Mouse (Mus musculus) CH12.LX (cell line): ENCODE measurements around the gene Dhx40. TPM values are rescaled to one million over a fixed set of nuclear protein-coding genes. Genes with fewer than 3 reads are reported as not detected.
"Not testable (repeated sequence)": the region's sequence is repeated elsewhere in the genome, so short reads cannot be mapped to it uniquely, and the experiment has no call there.

Source experiments
- DNase-seq: peaks from one replicate; pipeline ENCODE4 v3.0.0-alpha.2; 2013; ENCODE audit errors: extremely low read depth
- H3K27ac ChIP-seq: 2 replicates; pipeline ENCODE4 v1.5.1; 2012; ENCODE audit warnings: low read depth, mild to moderate bottlenecking, control low read depth, moderate library complexity; ENCODE audit not compliant: insufficient read depth
- H3K27me3 ChIP-seq: replicated peaks from 2 replicates; pipeline ENCODE3; 2012; ENCODE audit warnings: inconsistent platforms
- H3K36me3 ChIP-seq, 2 experiments: replicated peaks in 1 of 2; 2 replicates each; pipeline versions ENCODE3 to v1.6.1; 2012; ENCODE audit warnings: inconsistent platforms in 1 of 2, low read length in 1 of 2, mild to moderate bottlenecking in 1 of 2, mixed read lengths in 1 of 2, moderate library complexity in 1 of 2; ENCODE audit not compliant: control insufficient read depth in 1 of 2, insufficient read depth in 1 of 2
- H3K4me1 ChIP-seq, 2 experiments: 2 replicates each; pipeline ENCODE4 v1.6.1; 2012; ENCODE audit warnings: inconsistent platforms in 1 of 2, moderate library complexity in 1 of 2; ENCODE audit not compliant: insufficient read depth in 2 of 2, control insufficient read depth in 1 of 2
- H3K4me2 ChIP-seq: 2 replicates; pipeline ENCODE4 v1.6.1; 2012; ENCODE audit warnings: low read depth, mild to moderate bottlenecking, control low read depth; ENCODE audit not compliant: poor library complexity, insufficient read depth, severe bottlenecking
- H3K4me3 ChIP-seq, 3 experiments: fragments of 150-350 bp in 1 of 3; sonication (generic) in 1 of 3; replicated peaks in 1 of 3; 2 replicates each; pipeline versions ENCODE3 to v1.5.1; 2011 to 2012; ENCODE audit warnings: low read depth in 2 of 3, low read length in 2 of 3, mild to moderate bottlenecking in 2 of 3, moderate library complexity in 2 of 3, control low read depth in 1 of 3, improper control_type of control experiment in 1 of 3, inconsistent platforms in 1 of 3, mixed read lengths in 1 of 3; ENCODE audit not compliant: poor library complexity in 1 of 3
- H3K79me2 ChIP-seq: replicated peaks from 2 replicates; pipeline ENCODE4 v1.6.1; 2012; ENCODE audit warnings: mild to moderate bottlenecking, moderate library complexity; ENCODE audit not compliant: control insufficient read depth, poor library complexity, insufficient read depth, severe bottlenecking; ENCODE audit errors: extremely low read depth
- H3K9ac ChIP-seq: 2 replicates; pipeline ENCODE4 v1.6.1; 2012; ENCODE audit warnings: low read depth, mild to moderate bottlenecking, control low read depth, moderate library complexity; ENCODE audit not compliant: insufficient read depth
- H3K9me3 ChIP-seq: replicated peaks from 2 replicates; pipeline ENCODE3; 2012; ENCODE audit warnings: low read length, inconsistent platforms, mixed read lengths
- CTCF ChIP-seq, 2 experiments: IDR thresholded peaks in 1 of 2; conservative IDR thresholded peaks in 1 of 2; 2 replicates each; pipeline ENCODE4 v1.5.1; 2011 to 2012; ENCODE audit warnings: low read depth in 2 of 2, low read length in 2 of 2, improper control_type of control experiment in 1 of 2, inconsistent platforms in 1 of 2, mild to moderate bottlenecking in 1 of 2, moderate library complexity in 1 of 2
- EP300 ChIP-seq: IDR thresholded peaks from 2 replicates; pipeline ENCODE4 v1.6.1; 2011; ENCODE audit warnings: low read length, improper control_type of control experiment
- GABPA ChIP-seq: IDR thresholded peaks from 2 replicates; pipeline ENCODE4 v1.6.1; 2012; ENCODE audit warnings: low read depth, low read length, improper control_type of control experiment, inconsistent platforms; ENCODE audit not compliant: insufficient replicate concordance
- MAFK ChIP-seq: IDR thresholded peaks from 2 replicates; pipeline ENCODE4 v1.6.1; 2011; ENCODE audit warnings: low read length, improper control_type of control experiment; ENCODE audit not compliant: insufficient replicate concordance
- MXI1 ChIP-seq: IDR thresholded peaks from 2 replicates; pipeline ENCODE4 v1.6.1; 2011; ENCODE audit warnings: mild to moderate bottlenecking, low read depth, low read length, improper control_type of control experiment
- POLR2A ChIP-seq: IDR thresholded peaks from 2 replicates; pipeline ENCODE4 v1.6.1; 2011; ENCODE audit warnings: low read depth, mild to moderate bottlenecking, improper control_type of control experiment, low read length
- RAD21 ChIP-seq: IDR thresholded peaks from 2 replicates; pipeline ENCODE4 v1.6.1; 2011; ENCODE audit warnings: low read depth, mild to moderate bottlenecking, low read length, improper control_type of control experiment, moderate library complexity
- ZKSCAN1 ChIP-seq: IDR thresholded peaks from 2 replicates; pipeline ENCODE4 v1.6.1; 2012; ENCODE audit warnings: low read depth, inconsistent platforms, low read length, improper control_type of control experiment, borderline replicate concordance
- dilution Hi-C: fragments of 300-500 bp; cut with MboI; formaldehyde crosslinking; loops from 2 replicates; pipeline ENCODE4 v1.14.3; 2020; ENCODE audit warnings: low sequenced_read_pairs; ENCODE audit not compliant: extremely low pct_unique_long_range_greater_than_20kb, extremely low pct_ligation_motif_present
- in situ Hi-C: fragments of 300-500 bp; cut with MboI; formaldehyde crosslinking; loops from 3 replicates; pipeline ENCODE4 v1.14.3; 2019; ENCODE audit warnings: low sequenced_read_pairs, low pct_ligation_motif_present, low pct_unique_long_range_greater_than_20kb, mixed read lengths
- polyA plus RNA-seq: library from polyadenylated mRNA; unstranded; fragments of >175 nt; gene quantifications from 2 replicates; pipeline ENCODE4 v1.2.1, GENCODE M21; 2012; ENCODE audit warnings: low read depth; ENCODE audit not compliant: insufficient read length
- total RNA-seq, 2 experiments: library from RNA; depleted of rRNA; stranded (reverse); fragments of 300-350 nt in 1 of 2; fragments of >200 nt in 1 of 2; gene quantifications; 2 replicates each; pipeline ENCODE4 v1.2.3; 2012 to 2014

Gene Dhx40
- total and polyA plus RNA-seq, 3 experiments, result 12.6 to 20.3 (median 15.5) TPM

DNA sequence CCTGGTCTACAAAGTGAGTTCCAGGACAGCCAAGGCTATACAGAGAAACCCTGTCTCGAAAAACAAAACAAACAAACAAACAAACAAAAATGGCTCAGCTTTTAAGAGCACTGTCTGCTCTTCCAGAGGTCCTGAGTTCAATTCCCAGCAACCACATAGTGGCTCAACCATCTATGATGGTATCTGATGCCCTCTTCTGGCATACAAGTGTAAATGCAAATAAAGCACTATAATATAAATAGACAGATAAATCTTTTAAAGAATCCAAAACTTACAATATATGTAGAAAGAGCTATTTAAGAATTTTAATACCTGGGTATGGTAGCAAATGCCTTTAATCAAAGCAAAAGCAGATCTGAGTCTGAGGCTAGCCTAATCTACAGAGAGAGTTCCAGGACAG lies 69.2 kb downstream of the Dhx40 start:
- Histone ChIP-seq H3K9ac (peak overlapping the region; percentile 83), H3K4me2 (peak overlapping the region; percentile 76; the same call in 1 of the 2 replicates), H3K27ac (peak overlapping the region; percentile 94)
- DNase-seq, in situ Hi-C loops, H3K4me3 ChIP-seq, H3K27me3 ChIP-seq, H3K9me3 ChIP-seq, dilution Hi-C loops: not testable (repeated sequence)
- TF ChIP-seq RAD21, result peak; percentile 1; the same call in 1 of the 2 replicates
- TF ChIP-seq CTCF (conservative IDR thresholded peaks at IDR 0.05 in 1 of 2, IDR thresholded peaks at IDR 0.05 in 1 of 2; ENCODE audit: low read depth in 2 of 2, low read length in 2 of 2), result peak; percentile 7 to 23; a peak in 1 of 4 replicates
- TF ChIP-seq, all 38 proteins: peak for 2; not testable (repeated sequence) for 36
- H3K4me1 ChIP-seq, result peaks cover 9 to 97% of the 10 kb centered on the region in 2 experiments
- H3K36me3 ChIP-seq, result peaks cover 11 to 38% of the 10 kb centered on the region in 2 experiments
- peaks cover 79% of the 10 kb centered on the region for H3K79me2 ChIP-seq

- Histone ChIP-seq H3K4me1 (peaks cover 9 to 96% of the 10 kb centered on the region in 2 experiments), H3K9ac (no peak overlapping the region), H3K9me3 (no peaks in the 10 kb centered on the region), H3K36me3 (peaks cover 12 to 42% of the 10 kb centered on the region in 2 experiments), H3K27ac (no peak overlapping the region), H3K4me3 (no peak overlapping the region), H3K27me3 (no peaks in the 10 kb centered on the region), H3K79me2 (peaks cover 78% of the 10 kb centered on the region), H3K4me2 (no peak overlapping the region)
- dilution Hi-C loops, result no loop called here
- 0 out of 2 replicates have a peak, but pooled peaks have one; percentile 34 for TF ChIP-seq MXI1
- no peak for TF ChIP-seq GABPA
- peak; percentile 20; the same call in 1 of the 2 replicates for TF ChIP-seq EP300
- TF ChIP-seq POLR2A, result peak; percentile 29; the same call in 1 of the 2 replicates
- TF ChIP-seq MAFK, result no peak
- in situ Hi-C loops, result no loop called here
- DNase-seq, result peak; percentile 76
These were observed 70.1 kb downstream of the Dhx40 start for GRCm38 (mm10) chr11:86737301-86738000.

GRCm38 (mm10) chr11:86734993-86735392 lies 72.6 kb downstream of the Dhx40 start:
- no peak for DNase-seq

More at GRCm38 (mm10) chr11:86734993-86735392, 72.6 kb downstream of the Dhx40 start:
- no peak overlapping the region for H3K4me3 ChIP-seq
- H3K9me3 ChIP-seq, result no peaks in the 10 kb centered on the region
- peaks cover 8 to 88% of the 10 kb centered on the region in 2 experiments for H3K4me1 ChIP-seq
- peaks cover 65% of the 10 kb centered on the region for H3K79me2 ChIP-seq
- TF ChIP-seq EP300, result 0 out of 2 replicates have a peak, but pooled peaks have one; percentile 5
- TF ChIP-seq ZKSCAN1, result no peak
- dilution Hi-C loops, result no loop called here
- H3K36me3 ChIP-seq, result peaks cover 29 to 61% of the 10 kb centered on the region in 2 experiments
- H3K4me2 ChIP-seq, result no peak overlapping the region
- H3K27ac ChIP-seq, result no peak overlapping the region
- in situ Hi-C loops, result no loop called here
- H3K9ac ChIP-seq, result no peak overlapping the region
- H3K27me3 ChIP-seq, result no peaks in the 10 kb centered on the region
